Mouse (Mus musculus) gastrocnemius, adult 2 months (tissue): ENCODE results near the gene Cacnb4. TPM values are rescaled to one million over a fixed set of nuclear protein-coding genes. Genes with fewer than 3 reads are reported as not detected.
A peak's percentile ranks its signal among the peaks of the same experiment; 100 is the strongest.

Source experiments
- DNase-seq: peaks from one replicate; pipeline ENCODE4 v3.0.0; 2022
- H3K27ac ChIP-seq: fragments of 200-600 bp; 2 replicates; pipeline ENCODE4 v1.8.1; 2022; ENCODE audit warnings: mild to moderate bottlenecking
- H3K4me3 ChIP-seq: fragments of 200-600 bp; 2 replicates; pipeline ENCODE4 v1.8.1; 2022; ENCODE audit warnings: mild to moderate bottlenecking, moderate library complexity
- CTCF ChIP-seq: fragments of 200-600 bp; IDR thresholded peaks from 2 replicates; pipeline ENCODE4 v1.8.1; 2022; ENCODE audit warnings: antibody characterized with exemption, mild to moderate bottlenecking, moderate library complexity
- intact Hi-C: fragments of 180-260 bp; cut with DNase I; formaldehyde crosslinking; loops from one replicate; pipeline ENCODE4 v1.15.1; 2025
- total RNA-seq, 2 experiments: library from RNA; stranded (reverse); gene quantifications; 2 replicates each; pipeline ENCODE4 v1.2.3; 2021

Gene Cacnb4
- total RNA-seq, 2 experiments from 2014 or later: 0.20 to 0.31 TPM

DNA sequence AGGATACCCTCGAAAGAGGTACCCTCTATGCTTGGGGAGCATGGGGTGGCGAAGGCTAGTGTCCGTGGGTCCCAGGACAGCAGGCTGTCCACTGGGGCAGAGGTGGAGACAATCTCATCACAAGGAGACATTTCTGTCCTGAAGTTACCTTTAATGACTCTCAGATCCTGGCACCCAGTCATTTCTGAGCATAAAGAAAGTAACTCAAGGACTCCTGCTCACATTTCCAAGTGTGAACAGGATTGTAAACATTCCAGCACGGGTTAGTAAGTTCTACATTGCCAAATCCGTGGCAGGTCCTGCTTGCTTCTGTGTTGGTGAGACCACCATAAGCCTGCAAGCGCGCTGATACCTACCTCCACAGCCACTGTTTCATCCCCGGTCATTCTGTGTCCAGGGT is 196.2 kb downstream of the Cacnb4 start:
- no peak overlapping the region for H3K4me3 ChIP-seq
- no peak for TF ChIP-seq CTCF
- H3K27ac ChIP-seq: no peak overlapping the region
- DNase-seq: no peak
- intact Hi-C loops: no loop called here

- intact Hi-C loops: no loop called here
- no peak for TF ChIP-seq CTCF
- no peak overlapping the region for H3K4me3 ChIP-seq
- H3K27ac ChIP-seq: no peak overlapping the region
- no peak for DNase-seq
These were observed 198.1 kb downstream of the Cacnb4 start for GRCm38 (mm10) chr2:52478501-52478900.

GRCm38 (mm10) chr2:52477550-52477907 is 199.1 kb downstream of the Cacnb4 start:
- no peak for TF ChIP-seq CTCF
- DNase-seq: no peak
- intact Hi-C loops: no loop called here
- H3K27ac ChIP-seq: peak overlapping the region; percentile 38; the same call in 1 of the 2 replicates
- no peak overlapping the region for H3K4me3 ChIP-seq

- Histone ChIP-seq H3K4me3 (no peak overlapping the region), H3K27ac (peak overlapping the region; percentile 38; the same call in 1 of the 2 replicates)
- intact Hi-C loops: no loop called here
- TF ChIP-seq CTCF: no peak
- no peak for DNase-seq
These were observed 199.7 kb downstream of the Cacnb4 start for GRCm38 (mm10) chr2:52476801-52477549.

DNA sequence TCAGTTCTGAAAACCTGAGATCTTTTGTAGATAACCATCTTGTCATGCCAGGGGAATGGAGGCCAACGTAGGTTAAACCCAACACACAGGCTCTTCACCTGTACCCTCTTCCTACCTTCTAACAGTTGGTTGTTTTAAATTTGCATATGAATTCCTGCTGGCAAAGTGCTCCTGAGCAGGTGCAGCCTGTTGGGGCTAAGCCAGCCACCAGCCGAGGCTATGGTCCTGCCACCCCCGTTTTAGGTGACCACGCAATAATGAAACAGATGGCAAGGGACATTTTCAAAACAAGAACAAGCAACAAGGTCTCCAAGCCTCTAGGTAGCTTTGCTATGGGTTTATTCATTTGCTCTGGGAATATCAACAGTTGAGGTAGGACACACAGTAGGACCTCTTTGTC is 200.8 kb downstream of the Cacnb4 start:
- no peak for TF ChIP-seq CTCF
- H3K4me3 ChIP-seq: no peak overlapping the region
- DNase-seq: no peak
- intact Hi-C loops: no loop called here
- H3K27ac ChIP-seq: no peak overlapping the region

DNA sequence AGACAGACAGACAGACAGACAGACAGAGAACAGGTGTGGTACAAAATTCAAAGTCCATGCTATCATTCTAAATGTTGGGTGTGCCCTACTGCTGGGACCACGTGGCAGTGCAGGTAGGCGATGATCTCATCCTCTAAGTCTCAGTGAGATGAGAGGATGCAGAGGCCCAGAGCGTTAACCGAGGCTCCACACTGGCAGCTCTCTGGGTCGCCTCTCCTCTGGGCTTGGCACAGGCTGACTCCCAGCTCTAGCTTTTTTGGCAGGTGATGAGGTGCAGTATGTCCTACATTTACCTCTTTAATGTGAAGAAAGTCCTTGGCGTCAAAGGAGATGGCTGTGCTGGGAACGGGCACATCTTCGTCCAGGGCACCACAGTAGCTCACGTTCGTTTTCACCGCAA is 202.1 kb downstream of the Cacnb4 start:
- H3K27ac ChIP-seq: no peak overlapping the region
- H3K4me3 ChIP-seq: no peak overlapping the region
- TF ChIP-seq CTCF: no peak
- no peak for DNase-seq
- intact Hi-C loops: no loop called here

DNA sequence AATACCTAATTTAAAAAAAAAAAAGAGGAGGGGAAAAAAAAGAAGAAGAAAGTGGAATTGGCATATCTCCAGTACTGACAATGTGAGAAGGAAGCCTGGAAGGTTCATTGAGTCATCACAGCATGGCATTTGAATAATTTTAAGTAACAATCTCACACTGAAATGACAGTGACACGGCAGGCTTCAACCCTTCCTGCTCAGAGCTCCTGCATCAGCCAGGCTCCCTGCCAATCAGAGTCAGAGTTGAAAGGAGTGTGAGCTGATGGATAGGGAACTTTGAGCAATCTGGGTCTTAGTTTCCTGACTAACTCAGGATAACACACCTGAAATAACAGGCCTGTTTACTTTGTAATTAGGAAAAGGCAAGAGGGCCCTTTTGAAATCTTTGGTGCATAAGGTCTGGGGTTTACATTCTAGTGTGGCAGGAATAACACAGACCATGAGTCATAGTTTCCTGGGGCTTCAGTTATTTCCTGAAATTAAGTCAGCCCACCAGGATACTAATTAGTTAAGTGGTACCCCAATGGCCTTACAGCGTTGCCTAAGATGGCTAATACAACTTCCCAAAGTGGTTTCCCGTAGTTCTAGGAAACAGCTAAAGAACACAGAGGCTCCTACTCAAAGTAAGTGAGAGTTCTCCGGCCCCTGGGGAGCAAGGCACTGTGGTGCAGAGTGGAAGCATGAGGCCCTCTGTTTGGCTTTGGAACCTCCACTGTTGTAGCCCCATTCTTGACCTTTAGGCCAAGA is 204.9 kb downstream of the Cacnb4 start:
- intact Hi-C loops: no loop called here
- no peak for TF ChIP-seq CTCF
- no peak overlapping the region for H3K27ac ChIP-seq
- H3K4me3 ChIP-seq: no peak overlapping the region
- DNase-seq: no peak

GRCm38 (mm10) chr2:52470044-52470560 is 206.5 kb downstream of the Cacnb4 start:
- no peak overlapping the region for H3K27ac ChIP-seq
- DNase-seq: no peak
- no peak overlapping the region for H3K4me3 ChIP-seq
- intact Hi-C loops: no loop called here
- TF ChIP-seq CTCF: no peak

GRCm38 (mm10) chr2:52467629-52468028 is 209.0 kb downstream of the Cacnb4 start:
- Histone ChIP-seq H3K4me3 (no peak overlapping the region), H3K27ac (no peak overlapping the region)
- intact Hi-C loops: no loop called here
- TF ChIP-seq CTCF: no peak
- no peak for DNase-seq

- Histone ChIP-seq H3K4me3 (no peak overlapping the region), H3K27ac (no peak overlapping the region)
- TF ChIP-seq CTCF: no peak
- DNase-seq: no peak
- intact Hi-C loops: no loop called here
These were observed 215.2 kb downstream of the Cacnb4 start for GRCm38 (mm10) chr2:52461206-52461967.

GRCm38 (mm10) chr2:52455606-52456479 is 220.8 kb downstream of the Cacnb4 start:
- H3K27ac ChIP-seq: no peak overlapping the region
- TF ChIP-seq CTCF: no peak
- intact Hi-C loops: no loop called here
- no peak overlapping the region for H3K4me3 ChIP-seq
- no peak for DNase-seq

GRCm38 (mm10) chr2:52449818-52450217 is 226.8 kb downstream of the Cacnb4 start:
- H3K27ac ChIP-seq: no peak overlapping the region
- H3K4me3 ChIP-seq: no peak overlapping the region
- TF ChIP-seq CTCF: no peak
- no peak for DNase-seq
- intact Hi-C loops: no loop called here
